Mouse (Mus musculus) heart, adult 2 months (tissue): ENCODE results near the gene Napsa. TPM values are rescaled to one million over a fixed set of nuclear protein-coding genes. Genes with fewer than 3 reads are reported as not detected.

ENCODE experiments used
- DNase-seq, 2 experiments: peaks; one replicate each; pipeline ENCODE4 v3.0.0; 2021
- H3K27ac ChIP-seq: fragments of 200-600 bp; 2 replicates; pipeline ENCODE4 v1.8.1; 2022
- H3K27me3 ChIP-seq: fragments of 200-500 bp; 2 replicates; pipeline ENCODE4 v1.6.1; 2012; ENCODE audit warnings: mild to moderate bottlenecking, low read length, inconsistent platforms, mixed read lengths; ENCODE audit not compliant: control insufficient read depth, insufficient read depth
- H3K36me3 ChIP-seq: fragments of 200-500 bp; 2 replicates; pipeline ENCODE4 v1.6.1; 2012; ENCODE audit warnings: low read length, inconsistent platforms; ENCODE audit not compliant: control insufficient read depth, insufficient read depth
- H3K4me1 ChIP-seq: fragments of 200-500 bp; 2 replicates; pipeline ENCODE4 v1.6.1; 2011; ENCODE audit warnings: low read length; ENCODE audit not compliant: control insufficient read depth, insufficient read depth
- H3K4me3 ChIP-seq: fragments of 200-600 bp; 2 replicates; pipeline ENCODE4 v1.8.1; 2022
- H3K79me2 ChIP-seq: fragments of 200-500 bp; replicated peaks from 2 replicates; pipeline ENCODE4 v1.6.1; 2012; ENCODE audit warnings: mild to moderate bottlenecking, inconsistent platforms, low read length, moderate library complexity, mixed read lengths; ENCODE audit not compliant: control insufficient read depth, insufficient read depth
- H3K9ac ChIP-seq: fragments of 200-500 bp; 2 replicates; pipeline ENCODE4 v1.6.1; 2012; ENCODE audit warnings: low read depth, mild to moderate bottlenecking, control low read depth, inconsistent platforms, low read length, mixed read lengths
- CTCF ChIP-seq: fragments of 200-600 bp; IDR thresholded peaks from 2 replicates; pipeline ENCODE4 v1.8.1; 2022; ENCODE audit warnings: antibody characterized with exemption, mild to moderate bottlenecking, moderate library complexity
- EP300 ChIP-seq: fragments of 200-500 bp; IDR thresholded peaks from 2 replicates; pipeline ENCODE4 v1.6.1; 2011; ENCODE audit warnings: low read depth, low read length, control low read depth; ENCODE audit not compliant: insufficient read depth
- POLR2A ChIP-seq: fragments of 200-500 bp; IDR thresholded peaks from 2 replicates; pipeline ENCODE4 v1.6.1; 2011; ENCODE audit warnings: mild to moderate bottlenecking, low read depth, low read length, control low read depth; ENCODE audit not compliant: insufficient read depth
- WGBS: fragments of 180-500 bp; shearing (Covaris S2); methylation state at CpG from one replicate; pipeline ENCODE4 v1.1.7; 2018; 5-methylcytosine and 5-hydroxymethylcytosine counted together
- intact Hi-C: fragments of 180-260 bp; cut with DNase I; formaldehyde crosslinking; loops from one replicate; pipeline ENCODE4 v1.15.1; 2025
- polyA plus RNA-seq: library from polyadenylated mRNA; depleted of rRNA; stranded (reverse); fragments of >200 nt; gene quantifications from 2 replicates; pipeline ENCODE4 v1.2.3, GENCODE M21; 2012
- total RNA-seq, 2 experiments: library from RNA; stranded (reverse); gene quantifications; 2 replicates each; pipeline ENCODE4 v1.2.3; 2021

Napsa gene
- total and polyA plus RNA-seq, 3 experiments = 0.76 to 4.7 (median 1.3) TPM

DNA sequence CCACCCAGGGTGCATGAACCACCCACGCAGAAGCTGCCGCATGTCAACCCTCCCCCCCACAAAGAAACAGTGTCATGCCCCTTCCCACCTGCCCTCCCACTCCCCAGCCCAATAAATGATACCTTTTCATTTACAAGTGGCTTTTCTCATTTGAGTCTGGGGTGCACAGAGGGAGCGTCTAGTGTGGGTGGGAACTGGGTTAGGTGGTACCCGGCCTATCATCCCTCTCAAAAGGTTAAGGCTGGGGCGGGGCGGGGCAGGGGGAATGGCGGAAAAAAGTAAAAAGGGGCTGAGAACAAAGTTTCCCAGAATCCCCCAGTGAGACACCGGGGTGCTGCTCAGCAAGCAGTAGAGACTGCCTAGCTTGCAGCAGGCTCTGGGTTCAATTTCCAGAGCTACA lies 32.4 kb downstream of the Napsa start:
- no peak overlapping the region for H3K9ac ChIP-seq
- no peak for DNase-seq
- WGBS = 6% methylated on average over 8 of the region's 8 CpGs
- H3K36me3 ChIP-seq = no peaks in the 10 kb centered on the region
- H3K27me3 ChIP-seq = peaks cover 5% of the 10 kb centered on the region
- no peak for TF ChIP-seq POLR2A
- no peak for TF ChIP-seq CTCF
- no peak for TF ChIP-seq EP300
- intact Hi-C loops = no loop called here
- H3K4me1 ChIP-seq = no peaks in the 10 kb centered on the region
- H3K4me3 ChIP-seq = no peak overlapping the region
- H3K27ac ChIP-seq = no peak overlapping the region
- H3K79me2 ChIP-seq = no peaks in the 10 kb centered on the region

DNA sequence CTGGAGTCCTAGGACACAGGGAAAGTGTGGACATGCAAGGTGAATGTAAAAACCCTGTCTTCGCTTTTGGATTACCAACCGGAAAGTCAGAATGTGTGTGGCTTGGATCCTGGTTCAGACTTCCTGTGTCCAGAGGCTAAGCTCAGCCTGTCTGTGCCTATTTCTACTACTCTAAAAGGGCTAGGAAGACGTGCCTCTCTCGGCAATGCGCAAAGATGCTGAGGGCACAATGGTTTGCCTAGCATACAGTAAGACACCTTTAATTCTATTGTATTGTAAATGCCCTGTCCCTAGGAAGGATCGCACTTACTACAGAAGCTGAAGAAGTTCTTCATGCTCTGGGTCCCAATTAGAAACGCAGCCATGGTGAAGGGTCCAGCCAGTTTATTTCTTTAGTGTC lies 33.3 kb downstream of the Napsa start:
- no peak overlapping the region for H3K9ac ChIP-seq
- TF ChIP-seq POLR2A (no peak), CTCF (no peak), EP300 (no peak)
- H3K79me2 ChIP-seq = no peaks in the 10 kb centered on the region
- no peaks in the 10 kb centered on the region for H3K36me3 ChIP-seq
- intact Hi-C loops = no loop called here
- no peaks in the 10 kb centered on the region for H3K4me1 ChIP-seq
- H3K27ac ChIP-seq = no peak overlapping the region
- H3K4me3 ChIP-seq = no peak overlapping the region
- H3K27me3 ChIP-seq = peaks cover 5% of the 10 kb centered on the region
- 46% methylated on average over 7 of the region's 7 CpGs for WGBS
- DNase-seq = no peak

DNA sequence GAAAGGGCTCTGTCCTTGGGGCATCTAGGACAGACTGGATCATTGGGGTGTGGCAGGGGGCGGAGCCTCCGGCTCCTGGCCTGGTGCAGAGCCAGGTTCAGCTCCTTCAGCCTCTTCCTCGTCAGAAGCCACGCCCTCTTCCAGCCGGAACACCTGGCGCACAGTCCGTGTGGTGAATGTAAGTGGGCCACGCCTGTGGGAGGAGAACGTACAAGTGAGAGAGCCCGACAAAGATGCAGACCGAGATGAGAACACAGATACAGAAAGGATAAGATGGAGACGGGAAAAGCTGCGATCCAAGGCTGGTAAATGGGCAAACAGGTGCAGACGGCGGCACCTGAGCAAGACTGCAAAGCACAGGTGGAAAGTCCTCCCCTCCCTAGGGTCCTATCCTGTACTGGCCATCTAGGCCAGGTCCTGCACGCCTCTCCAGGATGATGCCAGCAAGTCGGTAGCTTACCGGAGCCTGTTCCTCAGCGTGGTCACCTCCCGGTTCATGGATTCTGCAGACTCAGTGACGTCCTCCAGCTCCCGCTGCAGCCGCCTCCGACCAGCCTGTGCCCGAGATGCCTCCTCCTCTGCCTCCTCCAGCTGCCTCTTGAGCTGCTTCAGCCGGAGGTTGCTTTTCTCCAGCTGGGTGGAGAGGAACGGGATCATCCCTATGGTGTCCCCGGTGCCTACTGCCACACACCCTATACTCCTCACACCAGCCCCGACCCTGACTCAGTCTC lies 34.2 kb downstream of the Napsa start:
- DNase-seq = no peak
- H3K27ac ChIP-seq = no peak overlapping the region
- H3K36me3 ChIP-seq = no peaks in the 10 kb centered on the region
- no peak overlapping the region for H3K9ac ChIP-seq
- WGBS = 27% methylated on average over 29 of the region's 29 CpGs
- TF ChIP-seq CTCF = no peak
- TF ChIP-seq EP300 = no peak
- TF ChIP-seq POLR2A = no peak
- H3K4me1 ChIP-seq = no peaks in the 10 kb centered on the region
- H3K27me3 ChIP-seq = peaks cover 4% of the 10 kb centered on the region
- intact Hi-C loops = no loop called here
- H3K79me2 ChIP-seq = no peaks in the 10 kb centered on the region
- no peak overlapping the region for H3K4me3 ChIP-seq

DNA sequence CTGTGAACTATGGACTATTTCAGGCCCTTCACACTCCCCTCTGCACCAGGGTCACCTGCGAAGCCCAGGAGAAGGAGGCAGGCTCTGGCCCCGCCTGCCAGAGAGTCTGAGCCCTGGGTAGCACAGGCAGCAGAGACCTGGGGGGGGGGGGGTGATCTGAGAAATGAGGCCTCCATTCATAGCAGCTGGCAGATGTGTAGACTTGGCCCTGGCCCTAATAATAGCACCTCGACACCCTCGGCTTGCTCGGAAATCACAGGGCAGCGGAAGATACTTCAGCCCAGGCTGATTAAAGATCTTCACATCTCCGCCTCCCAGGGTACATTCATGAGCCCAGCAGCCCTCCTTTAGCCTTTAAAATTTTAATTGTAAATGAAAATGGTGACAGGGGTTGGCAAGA lies 40.0 kb downstream of the Napsa start:
- intact Hi-C loops = no loop called here
- no peaks in the 10 kb centered on the region for H3K36me3 ChIP-seq
- no peak for DNase-seq
- no peak overlapping the region for H3K4me3 ChIP-seq
- no peaks in the 10 kb centered on the region for H3K4me1 ChIP-seq
- no peak overlapping the region for H3K27ac ChIP-seq
- H3K79me2 ChIP-seq = no peaks in the 10 kb centered on the region
- WGBS = 56% methylated on average over 7 of the region's 7 CpGs
- no peak for TF ChIP-seq CTCF
- no peak for TF ChIP-seq POLR2A
- no peak for TF ChIP-seq EP300
- H3K27me3 ChIP-seq = no peaks in the 10 kb centered on the region
- no peak overlapping the region for H3K9ac ChIP-seq

DNA sequence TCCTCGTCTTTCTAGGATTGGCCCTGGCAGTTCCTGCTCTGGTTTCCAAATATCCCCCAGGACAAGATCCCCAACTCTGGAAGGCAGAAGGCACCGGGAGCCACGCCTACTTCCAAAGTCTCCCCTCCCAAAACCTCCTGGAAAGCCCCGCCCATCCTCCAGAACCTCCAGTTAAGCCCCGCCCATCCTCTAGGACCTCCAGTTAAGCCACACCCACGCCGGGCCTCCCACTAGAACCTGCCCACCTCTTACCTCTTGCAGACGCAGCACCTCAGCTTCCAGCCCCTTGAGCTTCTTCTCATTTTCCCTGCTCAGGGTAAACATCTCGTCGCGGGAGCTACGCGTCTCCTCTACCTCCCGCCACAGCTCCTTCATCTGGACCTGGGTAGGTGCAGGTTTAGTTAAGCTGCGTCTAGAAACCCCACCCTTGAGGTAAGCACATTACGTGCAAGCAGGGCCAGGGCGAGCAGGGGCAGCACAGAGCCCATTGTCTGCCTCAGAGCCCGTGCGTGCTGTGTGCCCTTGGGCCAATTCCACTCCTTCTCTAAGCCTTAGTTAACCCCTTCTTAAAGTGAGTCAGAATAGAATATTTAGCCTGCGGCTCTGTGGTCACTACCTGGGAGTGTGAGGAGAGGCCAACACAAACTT lies 42.0 kb downstream of the Napsa start:
- no peak overlapping the region for H3K4me3 ChIP-seq
- no peak for TF ChIP-seq POLR2A
- no peak for TF ChIP-seq EP300
- no peak for TF ChIP-seq CTCF
- no peaks in the 10 kb centered on the region for H3K79me2 ChIP-seq
- H3K9ac ChIP-seq = no peak overlapping the region
- H3K36me3 ChIP-seq = no peaks in the 10 kb centered on the region
- no peaks in the 10 kb centered on the region for H3K27me3 ChIP-seq
- DNase-seq = no peak
- 27% methylated on average over 20 of the region's 20 CpGs for WGBS
- no peak overlapping the region for H3K27ac ChIP-seq
- H3K4me1 ChIP-seq = no peaks in the 10 kb centered on the region
- intact Hi-C loops = no loop called here

DNA sequence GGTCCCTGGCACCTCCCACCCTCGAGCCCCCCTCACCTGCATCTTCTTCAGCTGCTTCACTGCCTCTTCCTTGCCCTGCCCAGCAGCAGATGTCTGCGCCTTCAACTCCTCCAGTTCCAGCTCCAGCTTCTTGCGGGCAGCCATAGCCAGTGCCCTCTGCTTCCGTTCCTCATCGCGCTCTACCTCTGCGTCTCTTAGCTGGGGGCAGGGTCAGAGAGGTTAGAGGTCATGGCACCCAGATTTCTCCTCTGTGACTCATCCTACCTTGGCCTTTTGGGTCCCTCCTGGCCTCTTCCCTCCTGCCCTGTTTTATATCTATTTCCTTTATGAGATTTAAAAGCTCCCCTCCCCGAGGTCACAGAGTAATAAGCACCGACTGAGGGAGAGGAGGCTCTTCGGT lies 43.1 kb downstream of the Napsa start:
- Histone ChIP-seq H3K4me1 (no peaks in the 10 kb centered on the region), H3K27ac (no peak overlapping the region), H3K9ac (no peak overlapping the region), H3K4me3 (no peak overlapping the region), H3K27me3 (no peaks in the 10 kb centered on the region), H3K36me3 (no peaks in the 10 kb centered on the region), H3K79me2 (no peaks in the 10 kb centered on the region)
- DNase-seq = no peak
- intact Hi-C loops = no loop called here
- TF ChIP-seq POLR2A (no peak), EP300 (no peak), CTCF (no peak)
- 16% methylated on average over 10 of the region's 10 CpGs for WGBS
